Mouse (Mus musculus) skeletal muscle tissue, adult 2 months (tissue): Measurements from ENCODE around the gene Serpinb1a.
A peak's percentile ranks its signal among the peaks of the same experiment; 100 is the strongest.

Source experiments
- DNase-seq: peaks from one replicate; pipeline ENCODE4 v3.0.0-alpha.2; 2012; ENCODE audit warnings: low read depth, low spot score

The Serpinb1a gene

GRCm38 (mm10) chr13:32839314-32839713, 11.7 kb downstream of the Serpinb1a start:
- no peak for DNase-seq

DNA sequence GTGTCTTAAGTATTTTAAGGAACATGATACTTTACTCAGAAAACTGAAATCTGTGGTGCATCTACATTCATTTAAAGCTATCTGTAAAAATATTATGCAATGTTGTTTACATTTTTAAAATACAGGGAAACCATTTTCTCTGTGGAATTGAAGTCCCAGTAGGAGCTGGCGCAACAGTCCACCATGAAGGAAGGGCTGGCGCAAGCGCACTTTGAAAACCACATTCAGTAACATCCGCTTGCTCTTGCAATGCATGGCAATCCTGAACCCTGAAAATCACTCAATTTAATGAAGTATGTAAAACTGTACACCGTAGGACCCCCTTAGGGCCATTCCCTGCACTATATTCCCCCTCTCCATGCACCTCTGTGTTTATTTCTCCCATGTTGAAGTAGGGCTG, 16.5 kb downstream of the Serpinb1a start:
- no peak for DNase-seq

DNA sequence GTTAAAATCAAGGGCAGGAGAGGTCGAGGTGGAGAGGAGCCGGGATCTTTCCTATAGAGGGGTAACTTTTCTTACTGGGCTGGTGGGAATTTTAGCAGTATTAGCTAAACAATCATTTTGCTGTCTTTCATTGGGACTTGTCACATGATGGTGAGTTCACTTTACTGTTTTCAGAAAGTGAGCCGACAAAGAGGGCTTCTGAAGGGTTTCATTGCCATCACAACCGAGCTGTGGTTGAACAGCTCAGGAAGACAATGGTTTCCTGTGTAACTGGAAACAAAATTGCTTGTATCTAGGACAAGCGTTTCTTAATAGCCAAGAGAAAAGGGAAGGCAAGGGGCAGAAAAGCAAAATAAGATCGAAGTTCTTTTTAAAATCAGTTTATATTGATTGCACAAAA, 17.7 kb downstream of the Serpinb1a start:
- DNase-seq: no peak

DNA sequence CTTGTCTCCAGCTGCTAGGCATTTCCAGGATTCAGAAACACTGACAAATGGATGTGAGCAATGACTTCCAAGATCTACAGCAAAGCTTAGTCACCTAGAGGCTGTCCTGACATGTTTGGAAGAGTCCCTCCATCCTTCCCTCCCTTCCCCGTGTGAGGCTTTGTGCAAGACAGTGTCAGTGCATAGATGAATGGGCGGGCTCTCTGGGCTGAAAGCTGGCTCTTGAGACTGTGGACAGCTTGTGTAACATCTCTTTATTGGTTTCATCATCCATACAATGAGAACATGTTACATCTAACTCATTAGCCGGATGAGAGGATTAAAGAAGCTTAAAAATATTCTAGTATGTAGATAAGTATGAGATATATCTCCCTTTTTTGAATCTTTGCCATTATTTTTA, 18.2 kb downstream of the Serpinb1a start:
- no peak for DNase-seq

DNA sequence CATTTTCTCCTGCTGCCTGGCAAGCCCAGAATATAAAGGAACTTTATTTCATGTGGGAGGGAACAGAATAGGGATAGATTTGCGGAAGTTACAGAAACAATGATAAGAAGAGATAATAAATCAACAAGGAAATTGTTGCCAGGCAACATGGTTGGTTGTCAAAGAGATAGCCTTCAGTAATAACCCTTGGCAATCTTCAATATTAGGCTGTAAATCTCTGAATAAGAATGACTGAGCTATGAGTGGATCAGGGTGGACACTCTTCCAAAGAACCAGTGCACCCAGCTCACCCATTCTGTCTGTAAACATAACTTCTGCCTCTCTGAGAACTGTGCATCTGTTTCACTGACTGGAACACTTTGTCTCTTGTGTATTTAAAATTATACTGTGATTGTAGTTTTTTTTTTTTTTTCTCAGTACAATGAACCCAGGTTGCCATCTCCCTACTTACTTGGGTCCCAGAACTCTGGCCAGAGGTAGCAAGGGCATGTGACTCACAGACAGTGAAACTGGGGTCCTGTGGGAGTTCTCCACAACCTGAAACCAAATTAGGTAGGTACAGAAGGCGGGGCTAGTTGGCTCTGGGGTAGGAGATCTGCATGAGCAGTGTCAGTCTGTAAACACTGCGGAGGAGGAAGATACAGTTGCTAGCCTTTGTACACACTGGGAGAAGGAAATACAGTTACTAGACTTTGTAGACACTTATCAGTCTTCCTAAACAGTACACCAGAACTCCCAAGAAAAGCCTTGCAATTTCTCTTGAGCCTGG, 19.3 kb downstream of the Serpinb1a start:
- DNase-seq: no peak

DNA sequence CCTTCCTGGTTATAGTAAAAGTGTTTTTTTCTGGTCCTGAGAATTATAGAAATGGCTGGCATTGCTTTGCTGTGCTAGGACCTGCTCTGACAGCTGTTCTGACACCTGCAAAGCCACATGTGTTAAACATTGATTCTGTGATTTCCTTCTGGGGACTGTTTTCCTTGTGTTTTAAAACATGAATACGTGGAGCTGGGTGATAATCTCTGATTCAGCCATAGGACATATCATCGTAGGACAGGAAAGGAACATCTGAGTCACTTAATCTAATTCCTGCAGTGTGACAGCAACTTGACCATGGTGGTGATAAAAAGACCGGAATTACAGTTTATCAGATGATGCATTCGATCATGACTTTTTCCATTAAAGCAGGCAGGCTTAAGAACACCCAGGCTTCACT, 22.1 kb downstream of the Serpinb1a start:
- DNase-seq: no peak

DNA sequence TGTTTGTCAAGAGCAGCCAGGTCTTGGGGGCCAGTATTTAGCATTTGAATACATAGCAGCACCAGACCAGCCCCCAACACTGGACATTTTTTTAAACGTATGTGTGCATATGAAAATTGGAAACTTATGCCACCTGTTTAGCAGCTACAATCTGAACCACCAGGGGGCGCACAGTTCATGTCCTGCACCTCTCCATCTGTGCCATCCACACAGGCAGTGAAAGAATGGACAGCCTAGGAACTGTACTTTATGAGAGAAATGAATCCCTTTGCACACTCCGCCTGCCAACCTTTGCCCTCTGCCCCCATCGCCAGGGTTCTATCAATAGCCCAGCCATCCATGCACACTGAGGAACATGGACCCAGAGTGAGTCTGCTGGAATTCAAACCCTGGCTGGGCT, 23.0 kb downstream of the Serpinb1a start:
- DNase-seq: no peak

DNA sequence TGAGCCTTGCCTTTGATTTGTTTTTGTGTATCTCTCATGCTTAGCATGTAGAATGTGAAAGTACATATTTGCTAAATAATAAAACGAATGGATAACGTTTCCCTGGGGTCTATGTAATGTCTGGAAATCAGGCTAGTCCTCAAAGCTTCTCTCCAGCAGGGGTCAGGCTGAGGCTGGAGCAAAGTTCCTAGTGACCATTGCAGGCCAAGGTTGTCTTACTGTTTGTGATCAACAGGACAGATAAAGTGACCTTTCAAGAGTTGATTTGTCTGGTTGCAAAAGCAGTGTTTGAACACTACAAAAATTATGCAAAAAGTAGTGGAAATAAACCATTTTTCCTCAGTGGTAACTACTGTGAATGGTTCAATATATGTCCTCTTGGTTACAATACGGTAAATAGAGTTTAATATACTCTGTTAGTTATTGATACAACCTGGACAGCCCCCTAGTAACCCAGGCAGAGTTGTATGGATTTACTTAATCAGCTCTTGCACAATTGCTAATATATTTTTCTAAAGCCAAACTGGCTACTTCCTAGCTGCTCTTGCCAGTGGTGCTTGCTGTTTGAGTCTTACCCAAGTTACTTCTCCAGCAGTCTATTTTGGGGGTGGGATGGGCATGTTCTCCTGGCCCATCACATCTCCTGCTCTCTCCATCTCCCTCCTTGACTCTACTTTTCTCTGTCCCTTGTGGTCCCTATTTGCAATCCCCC, 23.7 kb downstream of the Serpinb1a start:
- DNase-seq: no peak

DNA sequence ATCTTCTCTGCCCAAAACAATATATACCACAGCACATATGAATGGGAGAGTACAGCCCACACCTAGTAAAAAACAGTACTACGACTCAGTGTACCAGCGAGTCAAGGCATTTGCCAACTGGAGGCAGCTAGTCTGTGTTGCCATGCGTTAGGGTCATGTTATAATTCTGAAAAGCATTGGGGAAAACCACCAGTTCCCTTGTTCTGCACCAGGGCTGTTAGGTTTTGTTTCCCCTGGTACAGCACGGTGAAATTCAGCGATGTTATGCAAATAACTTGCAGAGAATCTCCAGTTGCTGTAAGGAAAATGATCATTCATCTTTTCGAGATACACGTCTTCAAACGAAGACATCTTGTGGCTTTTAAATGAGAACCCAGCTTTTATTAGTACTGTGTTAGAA, 25.4 kb downstream of the Serpinb1a start:
- DNase-seq: no peak

GRCm38 (mm10) chr13:32824377-32825330, 26.3 kb downstream of the Serpinb1a start:
- no peak for DNase-seq

- DNase-seq: no peak
These were observed 27.9 kb downstream of the Serpinb1a start for GRCm38 (mm10) chr13:32823126-32823525.

DNA sequence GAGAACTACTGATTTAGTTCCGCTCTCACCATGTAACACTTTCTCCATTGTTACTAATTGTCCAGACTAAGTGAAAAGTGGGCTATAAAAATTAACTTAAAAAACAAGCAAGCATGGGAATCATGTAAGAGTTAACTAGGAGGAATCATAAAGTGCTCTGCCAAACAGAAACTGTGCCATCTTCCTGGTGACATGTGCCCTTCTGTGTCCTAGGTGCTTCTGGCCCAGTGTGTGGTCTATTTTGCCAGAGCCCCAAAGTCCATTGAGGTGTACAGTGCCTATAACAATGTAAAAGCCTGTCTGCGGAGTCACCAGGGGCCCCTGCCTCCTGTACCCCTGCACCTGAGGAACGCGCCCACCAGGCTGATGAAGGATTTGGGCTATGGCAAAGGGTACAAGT, 29.3 kb downstream of the Serpinb1a start:
- DNase-seq: no peak

DNA sequence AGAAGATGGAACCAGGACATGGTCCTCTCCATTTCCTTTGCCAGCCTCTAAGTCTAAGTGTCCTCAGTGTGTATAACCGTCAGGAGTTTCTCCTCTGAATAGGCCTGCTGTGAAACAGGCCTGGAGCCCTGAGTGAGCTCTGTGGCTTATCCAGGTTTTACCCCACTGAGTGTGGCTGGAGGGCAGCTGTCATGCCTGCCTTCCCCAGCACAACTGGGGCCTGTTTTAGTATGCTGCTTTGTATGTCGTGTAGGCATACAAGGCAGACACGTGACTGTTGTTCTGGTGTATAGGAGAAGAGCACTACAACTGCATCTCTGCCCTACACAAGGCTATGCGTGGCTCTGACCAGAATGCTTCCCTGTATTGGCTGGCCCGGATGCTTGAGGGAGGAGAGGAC, 31.1 kb downstream of the Serpinb1a start:
- no peak for DNase-seq

DNA sequence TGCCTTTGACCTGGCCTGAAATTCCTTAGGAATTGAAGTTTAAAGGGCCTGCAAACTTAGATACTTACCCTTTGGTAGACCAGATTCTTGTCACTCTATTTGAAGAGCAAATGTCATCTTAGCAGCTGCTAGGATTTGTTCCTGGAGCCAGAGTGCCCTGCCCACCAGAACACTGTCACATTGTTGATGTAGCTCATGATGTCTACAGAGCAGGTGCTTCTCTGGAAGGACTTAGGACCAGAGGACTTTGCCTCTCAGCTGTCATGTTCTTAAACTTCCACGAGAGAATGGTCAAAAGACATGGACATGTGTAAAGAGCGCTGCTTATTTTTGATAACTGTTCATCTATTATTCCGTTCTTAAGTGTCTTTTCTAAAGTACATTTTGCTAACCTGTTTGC, 31.7 kb downstream of the Serpinb1a start:
- peak; percentile 38 for DNase-seq

DNA sequence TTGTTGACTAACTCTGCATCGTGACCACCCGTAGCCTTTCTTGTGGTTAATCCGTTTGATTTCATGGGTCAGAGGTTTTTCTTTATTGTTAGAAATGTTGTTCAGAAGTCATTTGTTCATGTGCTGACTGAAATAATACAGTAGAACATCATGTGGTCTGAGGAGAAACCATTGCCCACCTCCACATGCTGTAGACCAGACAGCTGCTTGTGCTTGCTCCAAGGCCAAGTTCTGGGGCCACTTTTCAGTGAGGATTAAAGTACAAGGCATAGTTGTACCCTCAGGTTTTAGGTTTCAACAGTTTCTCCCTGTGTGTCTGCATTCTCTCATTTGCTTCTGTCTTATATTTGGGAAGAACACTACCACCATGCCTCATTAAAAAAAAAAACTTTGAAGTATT, 43.4 kb downstream of the Serpinb1a start:
- no peak for DNase-seq

DNA sequence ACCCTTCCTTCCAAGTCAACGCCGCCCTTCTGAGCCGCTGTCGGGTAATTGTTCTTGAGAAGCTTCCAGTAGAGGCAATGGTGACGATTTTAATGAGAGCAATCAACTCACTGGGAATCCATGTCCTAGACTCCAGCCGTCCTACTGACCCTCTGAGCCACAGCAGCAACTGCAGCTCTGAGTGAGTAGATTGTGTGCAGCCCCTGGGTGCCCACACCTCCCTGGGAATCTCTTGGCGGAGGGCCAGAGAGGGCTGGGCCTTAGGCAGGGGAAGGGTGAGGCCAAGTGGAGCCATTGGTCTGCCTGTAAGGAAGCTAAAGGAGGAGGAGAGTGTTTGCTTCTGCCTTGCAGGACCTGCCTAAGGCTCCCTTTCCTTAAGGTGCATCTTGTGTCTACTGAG, 44.2 kb downstream of the Serpinb1a start:
- no peak for DNase-seq

GRCm38 (mm10) chr13:32803701-32804345, 47.2 kb downstream of the Serpinb1a start:
- no peak for DNase-seq

DNA sequence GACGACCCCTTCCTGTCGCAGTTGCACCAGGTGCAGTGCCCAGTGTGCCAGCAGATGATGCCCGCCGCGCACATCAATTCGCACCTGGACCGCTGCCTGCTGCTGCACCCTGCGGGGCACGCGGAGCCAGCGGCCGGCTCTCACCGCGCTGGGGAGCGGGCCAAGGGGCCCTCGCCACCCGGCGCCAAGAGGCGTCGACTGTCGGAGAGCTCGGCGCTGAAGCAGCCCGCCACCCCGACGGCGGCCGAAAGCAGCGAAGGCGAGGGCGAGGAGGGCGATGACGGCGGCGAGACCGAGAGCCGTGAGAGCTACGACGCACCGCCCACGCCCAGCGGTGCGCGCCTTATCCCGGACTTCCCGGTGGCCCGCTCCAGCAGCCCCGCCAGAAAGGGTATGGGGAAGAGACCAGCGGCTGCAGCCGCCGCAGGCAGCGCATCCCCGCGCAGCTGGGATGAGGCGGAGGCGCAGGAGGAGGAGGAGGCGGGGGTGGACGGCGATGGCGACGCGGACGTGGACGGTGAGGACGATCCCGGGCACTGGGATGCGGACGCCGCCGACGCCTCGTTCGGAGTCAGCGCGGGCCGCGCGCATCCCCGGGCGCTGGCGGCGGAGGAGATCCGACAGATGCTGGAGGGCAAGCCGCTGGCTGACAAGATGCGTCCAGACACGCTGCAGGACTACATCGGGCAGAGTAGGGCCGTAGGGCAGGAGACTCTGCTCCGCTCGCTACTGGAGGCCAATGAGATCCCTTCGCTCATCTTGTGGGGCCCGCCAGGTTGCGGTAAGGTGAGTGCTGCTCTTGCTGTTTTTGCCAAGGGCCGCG, 48.5 kb downstream of the Serpinb1a start, which contains the start of gene D930007J09Rik:
Gene D930007J09Rik, minus strand, starts transcription at position 591 of the 823 bp plus-strand sequence.
- DNase-seq: no peak

DNA sequence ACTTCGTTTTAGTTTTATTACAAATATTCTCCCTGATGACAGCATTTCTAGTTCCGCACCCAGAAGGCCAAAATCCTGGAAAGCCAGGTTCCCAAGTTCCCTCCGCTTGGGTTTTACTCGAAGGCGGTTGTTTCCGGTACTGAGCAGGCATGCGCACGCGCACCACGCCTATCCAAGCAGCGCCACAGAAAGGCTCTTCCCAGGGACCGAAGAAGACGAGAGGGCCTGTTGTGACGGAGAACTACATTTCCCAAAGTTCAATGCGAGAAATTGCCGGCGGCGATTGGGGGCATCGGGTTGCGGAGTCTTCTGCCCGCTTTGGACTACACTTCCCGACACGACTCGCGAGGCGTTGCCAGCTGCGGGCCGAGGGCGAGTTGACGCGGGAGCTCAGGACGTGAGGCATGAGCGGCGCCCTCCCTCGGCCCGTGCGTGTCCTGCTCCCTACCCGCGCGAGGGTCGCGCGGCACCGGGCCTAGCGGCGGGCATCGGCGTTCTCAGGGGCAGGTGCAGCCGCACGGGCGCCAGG, 49.2 kb downstream of the Serpinb1a start, which contains the start of gene Wrnip1:
Gene Wrnip1, plus strand, starts transcription at position 346 of the 529 bp plus-strand sequence.
- peak; percentile 98 for DNase-seq

- no peak for DNase-seq
These were observed 50.1 kb downstream of the Serpinb1a start for GRCm38 (mm10) chr13:32800859-32801258.
